Mouse (Mus musculus) cerebellum, adult 2 months (tissue): ENCODE results near the gene Dusp5.

Source experiments
- CTCF ChIP-seq: fragments of 200-500 bp; IDR thresholded peaks from 2 replicates; pipeline ENCODE4 v1.5.1; 2011; ENCODE audit warnings: low read depth, mild to moderate bottlenecking, control low read depth, low read length, moderate library complexity, borderline replicate concordance; ENCODE audit not compliant: insufficient read depth
- POLR2A ChIP-seq: fragments of 200-500 bp; IDR thresholded peaks from 2 replicates; pipeline ENCODE4 v1.6.1; 2011; ENCODE audit warnings: low read length, control low read depth, borderline replicate concordance; ENCODE audit not compliant: insufficient read depth

DNA sequence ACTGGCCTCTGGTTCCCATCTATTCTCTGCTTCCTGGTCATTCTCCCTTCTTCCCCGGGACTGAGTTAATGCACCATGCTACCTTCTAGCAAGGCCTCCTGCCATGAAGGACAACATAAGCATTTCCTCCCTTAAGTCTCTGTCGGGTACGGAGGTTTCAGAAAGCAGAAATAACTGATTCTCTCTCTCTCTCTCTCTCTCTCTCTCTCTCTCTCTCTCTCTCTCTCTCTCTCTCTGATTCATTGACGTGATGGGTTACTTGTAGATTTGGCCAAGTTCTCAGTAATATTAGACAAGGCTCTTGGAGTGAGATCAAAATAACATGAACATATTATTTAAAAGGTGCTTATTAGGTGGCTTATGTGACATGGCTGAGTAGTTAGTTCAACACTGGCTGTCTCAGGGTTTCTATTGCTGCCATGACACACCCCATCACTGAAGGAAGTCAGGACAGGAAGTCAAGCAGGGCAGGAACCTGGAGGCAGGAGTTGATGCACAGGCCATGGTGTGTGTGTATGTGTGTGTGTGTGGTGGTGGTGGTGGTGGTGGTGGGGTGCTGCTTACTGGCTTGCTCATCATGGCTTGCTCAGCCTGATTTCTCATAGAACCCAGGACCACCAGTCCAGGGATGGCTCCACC is 16.1 kb downstream of the Dusp5 start:
- TF ChIP-seq CTCF (no peak), POLR2A (no peak)
